Mouse (Mus musculus): ENCODE data around the gene Olfr1325. TPM values are rescaled to one million over a fixed set of nuclear protein-coding genes. Genes with fewer than 3 reads are reported as not detected.
A peak's percentile ranks its signal among the peaks of the same experiment; 100 is the strongest.
"Not testable (repeated sequence)": the region's sequence is repeated elsewhere in the genome, so short reads cannot be mapped to it uniquely, and the experiment has no call there.

The Olfr1325 gene
- not detected in 2 replicates for polyA plus RNA-seq (2015; fragmentation: Nextera tagmentation; extraction: Ambion mirVana)

DNA sequence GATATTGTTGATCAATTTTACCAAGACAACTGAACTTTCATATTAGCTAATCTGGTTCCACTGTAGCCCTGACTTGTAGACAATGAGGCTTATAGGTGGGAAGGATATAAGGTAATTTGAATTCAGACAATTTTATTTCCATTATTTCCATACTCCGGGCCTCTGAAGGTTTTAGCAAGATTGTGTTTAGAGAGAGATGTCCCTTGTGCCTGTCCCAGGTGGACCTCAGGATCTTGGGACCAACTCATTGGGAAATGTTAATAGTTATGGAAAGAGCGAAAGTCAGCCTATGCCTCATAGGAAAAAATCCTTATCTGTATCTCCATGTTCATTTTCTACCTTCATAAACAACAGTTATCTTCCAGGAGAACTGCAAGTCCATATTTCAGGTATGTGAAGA is at the start of gene Olfr1325:
Olfr1325 (plus strand) TSS at position 301 of the 400 bp plus-strand sequence.
- Histone ChIP-seq H3K27me3 (ENCODE audit: control insufficient read depth, insufficient read depth, low read depth, low read length) (no peaks in the 10 kb centered on the region), H3K4me2 (ENCODE audit: low read length) (no peak within 1 kb of the TSS), H3K4me1 (ENCODE audit: control insufficient read depth, insufficient read depth, low read length) (no peaks in the 10 kb centered on the region), H3K9me3 (replicated peaks; ENCODE audit: control insufficient read depth, low read length, poor library complexity, severe bottlenecking) (no peaks in the 10 kb centered on the region), H3K4me3 (ENCODE audit: low read depth, low read length) (no peak within 1 kb of the TSS), H3K36me3 (ENCODE audit: control insufficient read depth, insufficient read depth, low read length) (no peaks in the 10 kb centered on the region), H3K27ac (ENCODE audit: low read length) (no peak within 1 kb of the TSS), H3K9ac (ENCODE audit: low read depth, low read length) (no peak within 1 kb of the TSS)
- ATAC-seq, result no peak
- 94% methylated on average over 2 of the region's 2 CpGs for WGBS

DNA sequence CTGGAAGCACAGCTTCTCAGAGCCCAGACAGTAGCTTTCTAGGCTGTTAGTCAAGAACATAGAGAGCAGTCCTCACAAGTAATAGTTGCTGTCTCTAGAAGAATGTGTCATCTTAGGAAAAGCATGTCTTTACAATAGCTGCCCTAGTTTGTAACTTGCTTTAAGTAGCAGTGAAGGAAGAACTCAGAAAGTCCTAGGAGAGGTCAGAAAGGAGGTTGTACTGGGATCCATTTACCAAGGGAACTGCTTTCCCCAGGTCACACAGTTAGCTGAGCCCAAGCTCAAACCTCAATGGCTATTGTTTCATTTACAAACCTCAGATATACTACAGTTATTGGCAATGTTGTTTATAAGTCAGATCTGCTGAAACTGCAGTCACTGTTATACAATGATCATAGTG is 17.7 kb upstream of the Olfr1325 start, which contains the start of gene Olfr1326-ps1:
Olfr1326-ps1 (minus strand) TSS at position 101 of the 400 bp plus-strand sequence.
- Histone ChIP-seq H3K4me2 (ENCODE audit: low read length) (no peak within 1 kb of the TSS), H3K4me3 (ENCODE audit: low read depth, low read length) (no peak within 1 kb of the TSS), H3K4me1 (ENCODE audit: control insufficient read depth, insufficient read depth, low read length) (no peaks in the 10 kb centered on the region), H3K27me3 (ENCODE audit: control insufficient read depth, insufficient read depth, low read depth, low read length) (no peaks in the 10 kb centered on the region), H3K27ac (ENCODE audit: low read length) (no peak within 1 kb of the TSS), H3K36me3 (ENCODE audit: control insufficient read depth, insufficient read depth, low read length) (no peaks in the 10 kb centered on the region), H3K9me3 (replicated peaks; ENCODE audit: control insufficient read depth, low read length, poor library complexity, severe bottlenecking) (no peaks in the 10 kb centered on the region), H3K9ac (ENCODE audit: low read depth, low read length) (no peak within 1 kb of the TSS)
- no peak for ATAC-seq

DNA sequence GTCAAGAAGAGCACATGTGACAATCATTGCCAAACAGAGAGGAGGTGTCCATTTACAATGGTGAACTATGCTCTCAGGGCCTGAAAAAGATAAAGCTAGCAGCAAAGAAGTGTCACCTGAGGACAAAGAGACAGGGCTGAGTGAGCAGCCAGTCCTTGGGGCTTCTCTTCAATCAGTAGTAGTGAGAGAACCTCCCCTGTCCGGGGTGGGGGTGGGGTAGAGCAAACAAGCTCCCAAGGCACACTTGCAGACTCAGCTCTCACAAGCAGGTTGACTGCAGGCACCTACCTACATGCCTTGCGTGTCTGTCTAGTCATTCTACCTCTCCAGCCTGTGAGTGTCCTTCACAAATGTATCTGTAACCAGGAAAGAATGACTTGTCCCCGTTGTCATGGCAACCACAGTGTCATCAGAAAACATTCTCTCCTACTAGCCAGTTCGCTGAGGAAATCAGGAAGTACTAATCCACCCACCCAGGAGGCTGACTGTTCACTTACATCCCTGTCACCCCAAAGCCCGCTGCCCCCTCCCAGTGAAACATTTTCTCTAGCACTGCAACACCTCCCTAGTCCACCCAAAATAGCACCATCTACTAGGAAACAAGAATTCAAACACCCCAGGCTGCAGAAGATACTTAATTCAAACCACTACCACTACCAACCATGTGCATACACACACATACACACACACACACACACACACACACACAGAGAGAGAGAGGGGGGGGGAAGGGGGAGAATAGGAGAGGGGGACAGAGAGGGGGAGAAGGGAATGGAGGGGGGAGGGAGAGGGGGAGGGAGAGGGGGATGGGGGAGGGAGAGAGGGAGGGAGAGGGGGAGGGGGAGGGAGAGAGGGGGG is 53.2 kb downstream of the Olfr1325 start, which contains the start of gene Gm5640:
Gm5640 (minus strand) TSS at position 170 of the 858 bp plus-strand sequence.
- not testable (repeated sequence) for H3K36me3 ChIP-seq (ENCODE audit: control insufficient read depth, insufficient read depth, low read length); H3K4me1 ChIP-seq (ENCODE audit: control insufficient read depth, insufficient read depth, low read length); H3K4me2 ChIP-seq (ENCODE audit: low read length); H3K27me3 ChIP-seq (ENCODE audit: control insufficient read depth, insufficient read depth, low read depth, low read length); H3K27ac ChIP-seq (ENCODE audit: low read length); H3K4me3 ChIP-seq (ENCODE audit: low read depth, low read length); H3K9me3 ChIP-seq (replicated peaks; ENCODE audit: control insufficient read depth, low read length, poor library complexity, severe bottlenecking); H3K9ac ChIP-seq (ENCODE audit: low read depth, low read length)
- peak; percentile 96 for ATAC-seq
- WGBS, result 31% methylated on average over 2 of the region's 5 CpGs

DNA sequence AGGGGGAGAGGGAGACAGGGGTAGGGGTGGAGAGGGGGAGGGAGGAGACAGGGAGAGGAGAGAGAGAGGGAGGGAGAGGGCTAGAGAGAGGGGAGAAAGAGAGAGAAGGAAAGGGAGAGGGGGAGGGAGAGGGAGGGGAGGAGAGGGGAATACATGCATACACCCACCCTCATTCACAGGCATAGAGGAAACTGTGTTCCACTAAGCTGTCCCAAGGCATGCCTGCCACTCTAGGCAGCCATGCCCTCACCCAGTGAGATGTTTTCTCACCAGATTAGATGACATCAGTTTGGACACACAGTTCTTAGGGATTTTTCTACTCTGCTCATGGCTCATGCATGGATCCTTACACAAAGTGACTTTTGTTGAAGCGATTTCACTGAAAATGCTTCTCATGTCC is 53.9 kb downstream of the Olfr1325 start:
- not testable (repeated sequence) for H3K4me1 ChIP-seq (ENCODE audit: control insufficient read depth, insufficient read depth, low read length); H3K4me2 ChIP-seq (ENCODE audit: low read length); H3K27ac ChIP-seq (ENCODE audit: low read length); H3K27me3 ChIP-seq (ENCODE audit: control insufficient read depth, insufficient read depth, low read depth, low read length); H3K36me3 ChIP-seq (ENCODE audit: control insufficient read depth, insufficient read depth, low read length); H3K4me3 ChIP-seq (ENCODE audit: low read depth, low read length); H3K9ac ChIP-seq (ENCODE audit: low read depth, low read length); H3K9me3 ChIP-seq (replicated peaks; ENCODE audit: control insufficient read depth, low read length, poor library complexity, severe bottlenecking)
- WGBS, result no CpG with 5 or more reads among the region's 1 CpGs
- ATAC-seq, result peak; percentile 52; the same call in 1 of the 2 replicates

Other genes starting within 250 kb of the Olfr1325 start
- 63.2 and 68.7 TPM in 2 replicates for gene Lage3, start 239.1 kb upstream of the Olfr1325 start, polyA plus RNA-seq (2015; fragmentation: Nextera tagmentation; extraction: Ambion mirVana)
- 65.9 and 72.6 TPM in 2 replicates for gene Ubl4a, start 219.5 kb upstream of the Olfr1325 start, polyA plus RNA-seq (2015; fragmentation: Nextera tagmentation; extraction: Ambion mirVana)
- gene Slc10a3, start 219.3 kb upstream of the Olfr1325 start, polyA plus RNA-seq (2015; fragmentation: Nextera tagmentation; extraction: Ambion mirVana), result 8.5 and 9.7 TPM in 2 replicates
- gene Fam3a, start 199.4 kb upstream of the Olfr1325 start, polyA plus RNA-seq (2015; fragmentation: Nextera tagmentation; extraction: Ambion mirVana), result 33.6 and 36.1 TPM in 2 replicates
- 16.4 and 19.9 TPM in 2 replicates for gene Ikbkg, start 199.4 kb upstream of the Olfr1325 start, polyA plus RNA-seq (2015; fragmentation: Nextera tagmentation; extraction: Ambion mirVana)
- 47.7 and 49.4 TPM in 2 replicates for gene G6pdx, start 163.5 kb upstream of the Olfr1325 start, polyA plus RNA-seq (2015; fragmentation: Nextera tagmentation; extraction: Ambion mirVana)
- gene Gm6880, start 111.3 kb upstream of the Olfr1325 start, polyA plus RNA-seq (2015; fragmentation: Nextera tagmentation; extraction: Ambion mirVana), result 0.36 TPM in 1 of 2 replicates, not detected in the other
- not detected in 2 replicates for gene Olfr1326-ps1, start 17.8 kb upstream of the Olfr1325 start, polyA plus RNA-seq (2015; fragmentation: Nextera tagmentation; extraction: Ambion mirVana)
- gene Gm5640, start 53.0 kb downstream of the Olfr1325 start, polyA plus RNA-seq (2015; fragmentation: Nextera tagmentation; extraction: Ambion mirVana), result 0.40 and 0.59 TPM in 2 replicates
- gene Gm6890, start 148.2 kb downstream of the Olfr1325 start, polyA plus RNA-seq (2015; fragmentation: Nextera tagmentation; extraction: Ambion mirVana), result not detected in 2 replicates
- 0.30 and 0.40 TPM in 2 replicates for gene Gm5936, start 244.5 kb downstream of the Olfr1325 start, polyA plus RNA-seq (2015; fragmentation: Nextera tagmentation; extraction: Ambion mirVana)

Data from midbrain, embryonic 16.5 days (tissue).